Mouse (Mus musculus): ENCODE results near the gene Cfb.
"Not testable (repeated sequence)": the region's sequence is repeated elsewhere in the genome, so short reads cannot be mapped to it uniquely, and the experiment has no call there.

The Cfb gene

DNA sequence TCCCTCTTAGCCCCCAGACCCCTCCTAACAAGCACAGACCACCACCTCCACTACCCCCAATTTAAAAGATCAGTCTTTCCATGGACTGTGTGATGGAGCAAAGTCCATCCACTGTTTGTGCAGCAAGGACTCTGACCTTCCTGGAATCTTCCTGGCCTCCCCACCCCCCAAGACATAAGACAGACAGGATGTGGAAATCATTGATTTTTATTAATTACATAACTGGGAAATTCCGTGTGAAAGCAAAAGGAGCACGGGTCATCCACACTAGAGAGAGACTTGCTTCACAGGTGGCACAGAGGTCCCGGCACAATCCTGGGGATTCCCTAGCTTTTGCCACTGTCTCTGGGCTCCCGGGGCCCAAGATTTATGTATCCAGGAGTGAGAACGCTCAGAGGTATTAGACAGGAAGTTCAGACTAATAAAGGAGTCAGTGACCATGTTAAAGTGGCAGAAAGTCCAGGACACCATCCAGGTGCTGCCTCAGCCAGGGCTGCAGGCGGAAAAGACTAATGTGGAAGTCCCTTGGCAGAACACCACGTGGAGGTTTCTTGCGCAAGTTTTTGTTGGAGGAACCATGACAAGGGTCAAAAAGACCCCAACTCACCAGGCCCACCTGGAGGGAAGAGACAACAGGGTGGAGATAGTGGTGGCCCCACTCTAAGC, at the start of gene Cfb:
Gene Cfb, minus strand, starts transcription at position 103 of the 666 bp plus-strand sequence.
- DNase-seq (ENCODE audit: low spot score): peak; percentile 84

DNA sequence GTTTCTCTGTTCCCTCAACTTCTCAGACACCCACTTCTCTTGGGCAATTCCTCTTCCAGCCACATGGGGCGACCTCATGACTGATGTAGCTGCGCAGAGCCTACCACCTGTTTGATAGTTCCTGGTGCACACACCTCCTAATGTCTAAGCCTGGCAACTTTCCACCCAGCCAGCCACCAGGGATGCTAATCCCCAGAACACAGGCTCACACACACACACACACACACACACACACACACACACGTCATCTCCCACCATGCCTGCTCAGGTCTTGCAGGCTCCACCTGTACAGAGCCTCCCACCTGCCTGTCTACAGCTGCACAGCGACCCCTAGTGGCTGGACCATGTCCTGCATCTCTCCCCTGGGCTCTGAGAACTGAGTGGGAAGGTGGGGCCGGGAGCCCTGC, 49.6 kb upstream of the Cfb start:
- DNase-seq (ENCODE audit: low spot score): peak; percentile 81

DNA sequence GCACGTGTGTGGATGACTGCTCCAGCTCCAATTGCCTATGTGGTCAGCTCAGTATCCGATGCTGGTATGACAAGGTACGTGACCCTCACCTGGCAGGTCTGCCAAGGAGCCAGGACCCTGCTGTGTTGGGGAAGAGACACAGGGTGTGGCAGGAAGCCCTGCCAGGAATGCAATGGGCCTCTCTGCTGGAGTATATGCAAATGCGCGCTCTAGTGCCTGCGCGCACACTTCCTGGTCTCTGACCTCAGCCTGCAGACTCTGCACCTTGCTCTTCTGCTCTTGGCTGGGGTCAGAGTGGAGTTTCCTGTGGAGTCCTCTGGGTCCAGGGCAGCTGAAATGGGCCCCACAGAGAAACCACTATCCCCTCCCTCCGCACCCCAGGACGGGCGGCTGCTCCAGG, 48.7 kb upstream of the Cfb start:
- no peak for DNase-seq (ENCODE audit: low spot score)

DNA sequence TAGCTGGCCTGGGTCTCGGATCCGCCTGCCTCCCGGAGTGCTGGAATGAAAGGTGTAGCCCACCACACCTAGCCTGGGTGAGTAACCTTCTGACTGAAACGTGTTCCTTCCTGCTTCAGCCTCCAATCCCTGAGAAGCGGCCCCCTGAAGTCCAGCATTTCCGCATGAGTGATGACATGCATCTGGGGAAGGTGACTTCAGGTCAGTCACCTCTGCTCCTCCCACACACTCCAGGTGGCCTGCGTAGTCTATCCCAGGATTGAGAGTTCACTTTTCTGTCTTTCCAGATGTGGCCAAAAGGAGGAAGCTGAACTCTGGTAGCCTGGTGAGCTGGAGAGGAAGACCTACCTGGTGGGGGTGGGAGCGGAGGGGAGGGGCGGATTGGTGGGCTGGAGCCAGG, 40.6 kb upstream of the Cfb start:
- DNase-seq (ENCODE audit: low spot score): peak; percentile 76

DNA sequence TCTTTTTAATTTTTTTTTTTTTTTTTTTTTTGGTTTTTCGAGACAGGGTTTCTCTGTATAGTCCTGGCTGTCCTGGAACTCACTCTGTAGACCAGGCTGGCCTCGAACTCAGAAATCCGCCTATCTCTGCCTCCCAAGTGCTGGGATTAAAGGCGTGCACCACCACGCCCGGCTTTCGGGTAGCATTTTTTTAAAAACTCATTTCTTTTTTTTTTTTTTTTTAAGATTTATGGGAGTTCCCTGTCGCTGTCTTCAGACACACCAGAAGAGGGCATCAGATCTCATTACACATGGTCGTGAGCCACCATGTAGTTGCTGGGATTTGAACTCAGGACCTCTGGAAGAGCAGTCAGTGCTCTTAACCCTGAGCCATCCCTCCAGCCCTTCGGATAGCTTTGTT, 39.6 kb upstream of the Cfb start:
- not testable (repeated sequence) for DNase-seq (ENCODE audit: low spot score)

DNA sequence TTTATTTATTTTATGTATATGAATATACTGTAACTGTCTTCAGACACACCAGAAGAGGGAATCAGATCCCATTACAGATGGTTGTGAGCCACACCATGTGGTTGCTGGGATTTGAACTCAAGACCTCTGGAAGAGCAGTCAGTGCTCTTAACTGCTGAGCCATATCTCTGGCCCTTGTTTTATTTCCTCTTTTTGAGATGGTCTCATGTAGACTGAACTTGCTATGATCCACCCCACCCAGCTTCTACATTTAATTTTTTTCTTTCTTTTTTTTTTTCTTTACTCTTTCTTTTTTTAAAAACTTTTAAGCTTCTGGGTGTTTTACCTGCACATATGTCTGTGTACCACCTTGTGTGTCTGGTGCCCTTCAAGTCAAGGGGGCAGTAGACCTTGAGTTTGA, 38.5 kb upstream of the Cfb start:
- DNase-seq (ENCODE audit: low spot score): not testable (repeated sequence)

DNA sequence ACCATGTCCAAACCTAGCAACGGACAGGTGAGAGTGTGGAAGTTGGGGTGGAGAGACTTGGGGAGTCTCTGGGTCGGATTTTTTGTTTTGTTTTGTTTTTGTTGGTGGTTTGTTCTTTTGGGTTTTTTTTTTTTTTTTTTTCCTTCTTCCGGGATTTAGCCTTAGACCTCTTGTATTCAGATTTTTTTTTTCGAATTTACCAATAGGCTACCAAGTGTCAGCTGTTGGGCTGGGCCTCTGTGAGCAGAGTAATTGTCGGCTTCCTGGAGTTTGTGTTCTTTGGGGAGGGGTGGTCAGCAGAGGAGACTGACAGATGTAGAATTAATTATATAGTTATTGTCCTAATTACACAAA, 37.5 kb upstream of the Cfb start:
- no peak for DNase-seq (ENCODE audit: low spot score)

DNA sequence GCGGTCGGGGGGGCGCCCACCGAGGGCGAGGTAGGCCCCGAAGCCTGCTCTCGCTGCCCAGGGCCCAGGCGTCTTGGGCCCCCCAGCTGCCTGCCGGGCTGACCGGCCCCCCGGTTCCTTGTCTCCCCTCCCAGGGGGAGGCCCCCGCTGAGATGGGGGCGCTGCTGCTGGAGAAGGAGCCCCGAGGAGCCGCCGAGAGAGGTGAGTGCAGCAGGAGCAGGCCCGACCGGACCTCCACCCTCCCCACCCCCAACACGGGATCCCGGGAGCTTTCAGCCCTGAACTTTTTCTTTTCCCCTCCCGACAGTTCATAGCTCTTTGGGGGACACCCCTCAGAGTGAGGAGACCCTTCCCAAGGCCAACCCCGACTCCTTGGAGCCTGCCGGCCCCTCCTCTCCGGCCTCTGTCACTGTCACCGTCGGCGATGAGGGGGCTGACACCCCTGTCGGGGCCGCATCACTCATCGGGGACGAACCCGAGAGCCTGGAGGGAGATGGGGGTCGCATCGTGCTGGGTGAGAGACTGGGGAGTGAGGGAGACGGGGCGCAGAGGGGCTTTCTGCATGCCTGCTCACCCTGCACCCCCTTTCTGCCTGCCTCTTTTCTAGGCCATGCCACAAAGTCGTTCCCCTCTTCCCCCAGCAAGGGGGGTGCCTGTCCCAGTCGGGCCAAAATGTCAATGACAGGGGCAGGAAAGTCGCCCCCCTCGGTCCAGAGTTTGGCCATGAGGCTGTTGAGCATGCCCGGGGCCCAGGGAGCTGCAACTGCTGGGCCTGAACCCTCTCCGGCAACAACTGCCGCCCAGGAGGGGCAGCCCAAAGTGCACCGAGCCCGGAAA, 37.0 kb upstream of the Cfb start:
- peak; percentile 57 for DNase-seq (ENCODE audit: low spot score)

DNA sequence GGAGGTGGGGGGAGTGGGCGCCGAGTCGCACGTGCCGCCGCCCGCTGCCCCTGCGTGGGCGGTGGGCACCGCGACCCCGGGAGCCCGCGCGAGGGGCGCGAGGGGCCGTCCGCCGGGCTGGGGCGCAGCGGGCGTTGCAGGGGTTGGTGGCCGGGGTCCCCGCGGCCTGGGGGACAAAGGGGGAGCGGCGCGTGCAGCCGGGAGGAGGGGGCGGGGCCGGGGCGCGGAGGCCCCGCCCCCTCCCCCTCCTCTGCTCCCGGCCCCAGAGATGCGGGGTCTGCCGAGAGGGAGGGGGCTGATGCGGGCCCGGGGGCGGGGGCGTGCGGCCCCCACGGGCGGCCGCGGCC, 36.4 kb upstream of the Cfb start:
- DNase-seq (ENCODE audit: low spot score): peak; percentile 71

DNA sequence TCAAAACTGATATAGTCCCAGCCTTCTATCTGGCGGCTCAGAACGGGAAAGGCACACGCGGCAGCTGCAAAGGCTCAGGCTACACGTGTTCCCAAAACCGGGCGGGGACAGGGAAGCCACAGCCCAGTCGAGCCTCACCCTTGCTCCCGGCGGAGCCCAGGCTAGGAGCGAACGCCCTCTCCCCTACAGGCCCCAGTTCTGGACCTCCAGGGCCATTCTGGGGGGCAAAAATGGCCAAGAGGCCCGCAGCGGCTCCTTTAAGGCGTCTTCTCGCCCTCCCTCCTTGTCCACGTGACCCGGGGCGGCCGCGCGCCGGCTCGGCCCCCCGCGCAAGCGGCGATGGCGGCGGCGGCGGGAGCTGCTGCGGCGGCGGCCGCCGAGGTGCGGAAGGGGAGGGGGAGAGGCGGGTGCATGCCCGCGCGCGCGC, 35.9 kb upstream of the Cfb start, which contains the start of the genes C2 and Ehmt2:
Gene C2, minus strand, starts transcription at position 106 of the 427 bp plus-strand sequence.
Gene Ehmt2, plus strand, starts transcription at position 310 of the 427 bp plus-strand sequence.
- peak; percentile 89 for DNase-seq (ENCODE audit: low spot score)

DNA sequence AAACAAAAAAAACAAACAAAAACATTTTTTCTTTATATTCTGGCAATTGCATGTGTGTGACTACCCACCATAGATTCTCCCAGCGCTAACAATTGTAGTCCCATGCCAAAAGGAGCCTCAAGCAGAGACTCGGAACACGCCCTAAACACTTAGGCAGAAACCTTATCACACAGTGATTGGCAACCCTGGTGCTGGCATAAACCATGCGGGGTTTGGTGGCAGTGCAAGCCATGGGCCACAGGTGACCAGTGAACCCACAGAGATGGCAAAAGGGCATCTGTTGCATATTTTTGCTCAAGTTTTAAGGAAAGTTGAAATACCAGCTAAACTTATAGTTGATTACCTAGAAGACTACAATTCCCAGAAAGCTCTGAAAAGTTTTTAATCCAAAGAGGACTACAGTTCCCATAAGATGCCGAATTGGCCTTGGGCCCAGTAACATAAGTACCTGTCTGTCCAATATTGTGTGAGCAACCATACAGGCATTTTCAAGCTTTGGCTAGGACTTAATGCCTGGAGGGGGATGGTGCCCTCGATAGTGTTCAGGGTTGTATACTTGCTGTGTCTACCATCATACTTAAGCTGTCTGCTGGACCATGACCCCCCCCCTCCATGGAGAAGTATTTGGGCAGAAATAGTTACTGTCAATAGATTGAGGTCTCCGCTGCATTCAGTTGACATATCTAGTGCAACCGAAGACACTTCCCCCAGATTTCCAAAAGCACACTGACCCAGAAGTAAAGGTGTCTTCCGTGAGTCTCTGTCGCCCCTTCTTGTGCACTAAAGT, 35.2 kb upstream of the Cfb start:
- DNase-seq (ENCODE audit: low spot score): no peak

DNA sequence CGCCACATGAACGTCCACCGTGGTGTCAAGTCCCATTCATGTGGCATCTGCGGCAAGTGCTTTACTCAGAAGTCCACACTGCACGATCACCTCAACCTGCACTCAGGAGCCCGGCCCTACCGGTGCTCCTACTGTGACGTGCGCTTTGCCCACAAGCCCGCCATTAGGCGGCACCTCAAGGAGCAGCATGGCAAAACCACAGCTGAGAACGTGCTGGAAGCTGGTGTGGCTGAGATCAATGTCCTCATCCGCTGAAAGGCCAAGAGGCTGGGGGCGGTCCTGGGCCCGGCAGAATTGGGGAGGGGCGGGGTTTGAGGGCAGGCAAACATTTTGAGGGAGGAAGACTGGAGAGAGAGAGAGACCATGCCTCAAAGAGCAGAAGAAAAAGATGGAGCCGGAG, 34.0 kb upstream of the Cfb start:
- no peak for DNase-seq (ENCODE audit: low spot score)

DNA sequence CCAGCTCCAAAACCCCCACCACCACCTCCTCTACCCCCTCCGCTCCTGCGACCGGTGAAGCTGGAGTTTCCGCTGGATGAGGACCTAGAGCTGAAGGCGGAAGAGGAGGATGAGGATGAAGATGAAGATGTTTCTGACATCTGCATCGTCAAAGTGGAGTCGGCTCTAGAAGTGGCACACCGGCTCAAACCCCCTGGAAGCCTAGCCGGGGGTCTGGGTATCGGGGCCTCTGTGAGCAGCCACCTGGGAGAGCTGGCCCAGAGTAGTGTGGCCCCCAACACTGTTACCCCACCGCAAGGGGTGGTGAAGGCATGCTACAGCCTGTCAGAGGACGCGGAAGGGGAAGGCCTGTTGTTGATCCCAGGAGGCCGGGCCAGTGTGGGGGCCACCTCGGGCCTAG, 33.4 kb upstream of the Cfb start:
- DNase-seq (ENCODE audit: low spot score): no peak

DNA sequence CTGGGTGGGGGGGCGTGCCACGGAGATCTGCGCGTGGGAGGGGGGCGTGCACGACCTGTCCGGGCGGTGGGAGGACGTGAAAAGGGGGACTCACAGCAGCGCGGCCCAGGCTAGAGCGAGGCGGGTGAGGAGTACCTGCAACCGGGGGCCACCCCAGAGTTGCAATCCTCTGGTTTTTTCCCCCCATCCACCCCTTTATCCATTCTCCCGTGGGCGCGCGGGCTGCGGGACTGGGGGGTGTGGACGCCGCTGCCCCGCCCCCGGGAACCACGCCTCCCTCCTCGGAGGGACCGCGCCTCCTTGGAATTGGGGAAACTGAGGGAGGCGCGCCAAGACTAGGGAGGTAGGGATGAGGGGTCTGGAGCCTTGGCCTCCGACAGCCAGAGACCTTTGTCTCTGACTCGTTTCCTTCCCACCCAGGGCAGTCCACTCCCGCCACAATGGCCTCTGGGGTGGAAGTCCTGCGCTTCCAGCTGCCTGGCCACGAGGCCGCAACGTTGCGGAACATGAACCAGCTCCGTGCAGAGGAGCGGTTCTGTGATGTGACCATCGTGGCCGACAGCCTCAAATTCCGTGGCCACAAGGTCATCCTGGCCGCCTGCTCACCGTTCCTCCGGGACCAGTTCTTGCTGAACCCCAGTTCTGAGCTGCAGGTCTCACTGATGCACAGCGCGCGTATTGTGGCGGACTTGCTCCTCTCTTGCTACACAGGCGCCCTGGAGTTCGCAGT, 32.6 kb upstream of the Cfb start:
- no peak for DNase-seq (ENCODE audit: low spot score)

DNA sequence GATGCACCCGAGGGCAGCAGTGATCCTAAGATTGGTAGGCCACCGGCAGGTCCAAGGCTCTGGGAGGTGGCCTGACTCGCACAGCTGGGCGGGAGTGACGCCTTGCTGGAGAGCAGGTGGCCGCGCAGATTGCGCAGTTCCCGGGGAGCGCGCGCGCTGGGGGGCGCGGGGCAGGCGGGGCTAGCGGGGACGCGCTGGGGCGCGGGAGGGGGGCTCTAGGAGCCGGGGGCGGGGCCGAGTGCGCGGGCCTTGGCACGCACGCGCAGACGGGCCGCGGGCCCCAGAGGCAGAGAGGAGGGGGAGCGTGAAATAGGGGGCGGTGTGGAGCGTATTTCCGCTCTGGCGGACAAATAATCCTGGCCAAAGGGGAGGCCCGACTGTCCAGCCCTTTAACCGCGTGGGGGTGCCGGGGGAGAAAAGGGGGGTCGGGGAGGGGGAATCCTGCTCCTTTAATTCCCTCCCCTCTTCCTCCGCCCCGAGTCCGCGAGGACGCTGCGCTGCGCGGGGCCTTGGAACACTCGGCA, 31.8 kb upstream of the Cfb start:
- DNase-seq (ENCODE audit: low spot score): peak; percentile 96

DNA sequence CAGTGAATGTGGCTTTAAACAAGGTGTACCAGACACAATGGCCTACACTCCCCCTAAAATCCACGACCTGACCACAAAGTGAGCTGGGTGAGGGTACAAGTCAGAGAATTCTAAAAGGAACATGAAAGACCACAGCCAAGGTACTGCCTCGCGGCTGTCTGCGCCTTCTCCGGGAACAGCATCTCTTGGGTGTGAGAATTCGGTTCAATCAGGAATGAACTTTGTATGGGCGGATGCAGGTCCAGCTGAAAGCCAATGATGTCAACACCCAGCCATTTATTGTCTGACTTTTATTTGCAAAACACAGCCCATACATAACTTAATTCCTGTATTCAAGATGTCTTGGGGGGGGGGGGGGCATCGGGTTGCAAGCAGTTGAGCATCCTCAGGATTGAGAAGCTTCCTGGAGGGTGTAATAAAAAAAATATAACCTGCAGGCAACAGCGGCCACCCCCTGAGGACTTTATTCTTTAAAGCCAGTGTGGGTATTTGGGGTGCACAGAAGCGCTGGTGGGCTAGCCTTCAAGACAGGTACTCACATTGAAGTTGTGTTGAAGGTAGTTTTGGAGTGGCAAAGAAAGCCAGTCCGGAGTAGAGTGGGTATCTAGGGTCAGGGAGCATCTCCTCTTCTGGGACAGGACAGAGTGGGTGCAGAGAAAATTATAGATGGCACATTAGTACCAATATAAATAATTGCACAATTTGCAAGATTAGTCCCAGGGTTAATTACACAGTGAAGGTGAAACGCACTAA, 30.9 kb upstream of the Cfb start:
- no peak for DNase-seq (ENCODE audit: low spot score)

DNA sequence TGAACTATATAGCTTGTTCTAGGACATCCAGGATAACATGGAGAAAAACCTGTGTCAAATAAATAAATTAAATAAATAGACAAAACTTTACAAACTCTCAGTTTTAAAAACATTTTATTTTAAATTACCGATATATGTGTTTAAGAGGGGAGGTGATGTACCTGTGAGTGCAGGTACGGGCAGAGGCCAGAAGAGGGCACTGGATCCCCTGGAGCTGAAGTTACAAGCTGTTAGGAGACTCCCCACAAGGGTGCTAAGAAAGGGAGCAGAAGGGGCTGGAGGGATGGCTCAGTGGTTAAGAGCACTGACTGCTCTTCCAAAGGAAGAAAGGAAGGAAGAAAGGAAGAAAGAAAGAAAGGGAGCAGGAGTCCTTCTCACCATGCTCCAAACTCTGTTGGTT, 29.1 kb upstream of the Cfb start:
- DNase-seq (ENCODE audit: low spot score): no peak

DNA sequence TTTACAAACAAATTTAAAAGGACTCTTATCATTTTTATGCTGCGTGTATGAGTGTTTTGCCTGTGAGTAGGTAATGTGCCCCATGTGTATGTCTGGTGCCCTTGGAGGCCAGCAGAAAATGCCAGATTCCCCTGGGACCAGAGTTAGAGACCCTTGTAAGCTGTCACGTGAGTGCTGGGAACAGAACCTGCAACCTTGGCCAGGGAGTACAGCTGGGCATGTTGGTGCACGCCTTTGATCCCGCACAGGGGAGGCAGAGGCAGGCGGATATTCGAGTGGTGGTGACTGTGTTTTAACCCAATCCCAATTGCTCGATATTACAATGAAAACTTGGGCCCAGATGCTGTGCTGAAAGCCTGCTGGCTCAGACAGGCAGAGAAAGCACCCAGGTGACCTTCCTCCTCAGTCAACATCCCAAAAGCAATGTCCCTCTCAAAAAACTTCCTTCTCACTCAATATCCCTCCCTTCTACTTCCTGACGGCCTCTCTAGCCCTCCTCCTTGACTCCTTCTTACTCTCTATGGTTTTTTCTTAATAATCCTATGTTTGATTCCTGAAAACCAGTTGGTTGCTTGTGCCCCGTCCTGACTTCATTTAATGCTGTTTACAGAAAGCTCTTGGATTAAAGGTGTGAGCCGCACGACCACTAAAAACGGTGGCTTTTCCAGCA, 27.9 kb upstream of the Cfb start:
- DNase-seq (ENCODE audit: low spot score): no peak

DNA sequence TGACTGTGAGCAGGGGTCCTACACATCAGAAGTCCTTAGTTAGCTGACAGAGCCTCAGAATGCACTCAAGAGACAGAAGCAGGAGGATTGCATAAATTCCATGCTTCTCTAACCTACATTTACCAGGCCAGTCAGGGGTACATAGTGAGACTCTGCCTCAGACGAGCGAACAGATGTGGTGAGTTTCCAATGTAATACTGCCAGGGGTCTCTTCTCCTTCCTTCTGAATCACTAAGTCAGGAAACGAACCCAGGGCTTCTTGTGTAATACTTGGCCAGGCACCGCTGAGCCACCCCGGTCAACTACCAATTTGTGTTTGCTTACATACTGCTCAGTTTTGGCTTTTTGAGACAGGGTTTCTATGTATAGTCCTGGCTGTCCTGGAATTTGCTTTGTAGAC, 25.6 kb upstream of the Cfb start:
- no peak for DNase-seq (ENCODE audit: low spot score)

DNA sequence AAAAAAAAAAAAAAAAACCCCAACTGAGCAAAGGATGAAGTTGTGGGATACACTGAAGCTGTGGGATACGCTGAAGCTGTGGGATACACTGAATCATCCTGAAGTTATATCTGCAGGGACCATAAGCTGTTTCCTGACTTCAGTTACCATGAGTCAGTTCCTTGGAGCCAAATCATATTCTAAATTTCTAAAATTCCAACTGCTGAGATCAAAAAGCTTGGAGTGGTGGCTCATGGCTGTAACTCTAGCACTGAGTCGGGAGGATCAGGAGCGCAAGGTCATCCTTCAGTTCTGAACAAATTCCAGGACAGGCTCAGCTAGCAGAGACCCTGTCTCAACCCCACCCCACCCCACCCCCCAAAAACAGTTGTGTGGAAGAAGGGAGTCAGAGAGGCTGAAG, 23.3 kb upstream of the Cfb start:
- DNase-seq (ENCODE audit: low spot score): no peak

DNA sequence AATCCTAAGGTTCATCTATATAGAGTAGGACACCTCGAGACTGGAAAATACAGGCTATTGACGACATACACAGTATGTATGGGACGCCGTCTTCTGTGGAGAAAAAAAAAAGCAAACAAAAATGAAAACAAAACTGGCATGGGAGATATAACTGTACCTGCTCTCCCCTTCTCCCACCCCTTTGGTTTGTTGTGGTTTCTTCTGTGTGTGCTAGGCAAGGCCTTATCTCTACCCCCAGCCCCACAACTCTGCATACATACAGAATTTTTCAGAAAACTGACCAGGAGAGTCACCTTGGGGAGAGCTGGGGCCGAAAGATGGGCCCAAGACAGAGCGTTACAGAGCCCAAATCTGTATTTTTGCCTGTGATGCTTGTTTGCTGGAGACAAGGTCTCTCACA, 22.4 kb upstream of the Cfb start:
- no peak for DNase-seq (ENCODE audit: low spot score)
